Mouse (Mus musculus): ENCODE data around the gene Gm10065.
"Not testable (repeated sequence)": the region's sequence is repeated elsewhere in the genome, so short reads cannot be mapped to it uniquely, and the experiment has no call there.

Gm10065 gene

GRCm38 (mm10) chr13:21478759-21479670 is at the start of gene Gm10065, which contains the start of gene Zkscan4:
Gm10065 (minus strand) TSS chr13:21479441.
Zkscan4 (plus strand) TSS chr13:21478907.
- not testable (repeated sequence) for DNase-seq (ENCODE audit: low read depth, low spot score)

- peak; percentile 95 for DNase-seq (ENCODE audit: low read depth, low spot score)
These were observed 27.0 kb upstream of the Gm10065 start for GRCm38 (mm10) chr13:21506221-21506649.

- no peak for DNase-seq (ENCODE audit: low read depth, low spot score)
These were observed 23.1 kb upstream of the Gm10065 start for GRCm38 (mm10) chr13:21502296-21502695.

- not testable (repeated sequence) for DNase-seq (ENCODE audit: low read depth, low spot score)
These were observed 21.9 kb upstream of the Gm10065 start, which contains the start of gene Gm11273 for GRCm38 (mm10) chr13:21501182-21501581. Gm11273 (minus strand) TSS chr13:21501418.

- no peak for DNase-seq (ENCODE audit: low read depth, low spot score)
These were observed 15.8 kb upstream of the Gm10065 start, which contains the start of gene AK157302 for GRCm38 (mm10) chr13:21495080-21495479. AK157302 (plus strand) TSS chr13:21495223.

GRCm38 (mm10) chr13:21492847-21493246 is 13.6 kb upstream of the Gm10065 start:
- no peak for DNase-seq (ENCODE audit: low read depth, low spot score)

GRCm38 (mm10) chr13:21486881-21487280 is 7.6 kb upstream of the Gm10065 start:
- DNase-seq (ENCODE audit: low read depth, low spot score): no peak

- DNase-seq (ENCODE audit: low read depth, low spot score): no peak
These were observed 6.8 kb downstream of the Gm10065 start for GRCm38 (mm10) chr13:21472427-21472826.

GRCm38 (mm10) chr13:21469097-21469496 is 10.1 kb downstream of the Gm10065 start:
- no peak for DNase-seq (ENCODE audit: low read depth, low spot score)

GRCm38 (mm10) chr13:21468061-21469019 is 10.9 kb downstream of the Gm10065 start, which contains the start of gene Nkapl:
Nkapl (minus strand) TSS chr13:21468509.
- DNase-seq (ENCODE audit: low read depth, low spot score): peak; percentile 72

GRCm38 (mm10) chr13:21467336-21467735 is 11.9 kb downstream of the Gm10065 start:
- no peak for DNase-seq (ENCODE audit: low read depth, low spot score)

GRCm38 (mm10) chr13:21462516-21462915 is 16.7 kb downstream of the Gm10065 start:
- not testable (repeated sequence) for DNase-seq (ENCODE audit: low read depth, low spot score)

- DNase-seq (ENCODE audit: low read depth, low spot score): no peak
These were observed 22.9 kb downstream of the Gm10065 start for GRCm38 (mm10) chr13:21456347-21456746.

GRCm38 (mm10) chr13:21454133-21454532 is 25.1 kb downstream of the Gm10065 start:
- DNase-seq (ENCODE audit: low read depth, low spot score): peak; percentile 4

GRCm38 (mm10) chr13:21453449-21453848 is 25.8 kb downstream of the Gm10065 start, which contains the start of gene Zscan26:
Zscan26 (minus strand) TSS chr13:21453730.
- DNase-seq (ENCODE audit: low read depth, low spot score): peak; percentile 91

GRCm38 (mm10) chr13:21453042-21453441 is 26.2 kb downstream of the Gm10065 start:
- DNase-seq (ENCODE audit: low read depth, low spot score): no peak

GRCm38 (mm10) chr13:21447856-21448614 is 31.2 kb downstream of the Gm10065 start:
- no peak for DNase-seq (ENCODE audit: low read depth, low spot score)

- no peak for DNase-seq (ENCODE audit: low read depth, low spot score)
These were observed 32.4 kb downstream of the Gm10065 start for GRCm38 (mm10) chr13:21446796-21447195.

- DNase-seq (ENCODE audit: low read depth, low spot score): no peak
These were observed 38.1 kb downstream of the Gm10065 start for GRCm38 (mm10) chr13:21441207-21441572.

GRCm38 (mm10) chr13:21440503-21441206 is 38.6 kb downstream of the Gm10065 start, which contains the start of gene Pgbd1:
Pgbd1 (minus strand) TSS chr13:21441058.
- no peak for DNase-seq (ENCODE audit: low read depth, low spot score)

Data from A20 (cell line).